In the genomic region with DNA sequence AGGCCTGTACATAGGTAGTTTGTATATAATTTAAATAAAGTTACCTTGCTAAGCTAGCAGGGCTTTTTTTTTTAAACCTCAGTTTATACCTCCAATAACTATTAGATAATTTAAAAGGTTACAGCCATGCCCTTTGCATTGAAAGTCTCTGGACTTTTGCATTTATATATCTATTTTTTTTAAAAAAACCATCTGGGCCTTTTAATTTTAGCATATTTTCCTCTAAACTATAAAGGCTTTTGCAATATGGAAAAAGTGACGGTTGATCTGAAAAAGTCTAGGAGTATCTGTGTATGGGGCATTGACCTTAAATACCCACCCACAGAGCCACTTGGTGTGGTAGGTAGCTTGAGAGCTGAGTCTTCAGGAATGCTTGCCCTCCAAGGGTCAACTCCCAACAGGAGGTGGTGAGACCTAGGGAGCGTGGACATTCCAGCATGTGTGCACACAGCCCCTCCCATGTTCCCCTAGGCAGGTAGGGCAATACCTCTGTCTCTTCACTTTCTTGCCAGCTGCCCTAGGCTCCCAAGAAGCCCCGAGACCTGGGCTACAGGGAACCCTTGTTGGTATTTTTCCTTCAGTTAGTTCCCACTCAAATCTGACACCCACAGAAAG, we compare ENCODE assay signal across 23 mouse cellular contexts. TPM values are rescaled to one million over a fixed set of nuclear protein-coding genes. Genes with fewer than 3 reads are reported as not detected.
DNase-seq lines count a peak whose midpoint lies in the region; ATAC-seq and TF ChIP-seq lines count a peak whose summit lies in the region.
"Had no signal": no experiment of that assay in that cellular context is flagged by ENCODE, and none has a peak within 500 bp of the region (broad histone marks: within the 10 kb centered on the region; RNA-seq: fewer than 3 reads in every experiment).

No protein-coding gene starts in this region.

- H3K9me3 ChIP-seq in CH12.LX (replicated peaks; ENCODE audit: low read length), result no peaks in the 10 kb centered on the region
- no peaks in the 10 kb centered on the region for H3K9me3 ChIP-seq in forebrain, postnatal 0 days (ENCODE audit: low read length)
- H3K9me3 ChIP-seq: embryonic facial prominence, embryonic 12.5 days; forebrain, embryonic 10.5 days; forebrain, embryonic 12.5 days had no signal

- no peak for ATAC-seq in forebrain, postnatal 0 days
- ATAC-seq: forebrain, embryonic 14.5 days; forebrain, embryonic 16.5 days had no signal

- dilution Hi-C loops in CH12.LX (cut with MboI; ENCODE audit: extremely low pct_ligation_motif_present, extremely low pct_unique_long_range_greater_than_20kb, low sequenced_read_pairs), result no loop called here

- H3K27me3 ChIP-seq in CH12.LX (replicated peaks), result peaks cover 7% of the 10 kb centered on the region
- no peaks in the 10 kb centered on the region for H3K27me3 ChIP-seq in forebrain, postnatal 0 days (ENCODE audit: insufficient read depth, low read length)

- no peak overlapping the region for H3K27ac ChIP-seq in CH12.LX (ENCODE audit: insufficient read depth, low read depth)
- H3K27ac ChIP-seq in forebrain, postnatal 0 days (ENCODE audit: low read depth, low read length), result no peak overlapping the region
- H3K27ac ChIP-seq: embryonic facial prominence, embryonic 12.5 days; forebrain, embryonic 10.5 days; forebrain, embryonic 12.5 days had no signal

- in situ Hi-C loops in CH12.LX (cut with MboI; ENCODE audit: low pct_ligation_motif_present, low pct_unique_long_range_greater_than_20kb, low sequenced_read_pairs), result no loop called here

- no peaks in the 10 kb centered on the region for H3K79me2 ChIP-seq in CH12.LX (replicated peaks; ENCODE audit: control insufficient read depth, extremely low read depth, insufficient read depth, poor library complexity, severe bottlenecking)

- H3K9ac ChIP-seq in CH12.LX (ENCODE audit: insufficient read depth, low read depth), result no peak overlapping the region
- H3K9ac ChIP-seq in forebrain, postnatal 0 days, result no peak overlapping the region
- H3K9ac ChIP-seq: embryonic facial prominence, embryonic 12.5 days; forebrain, embryonic 12.5 days had no signal

- H3K4me2 ChIP-seq in CH12.LX (ENCODE audit: insufficient read depth, low read depth, poor library complexity, severe bottlenecking), result no peak overlapping the region
- no peak overlapping the region for H3K4me2 ChIP-seq in forebrain, postnatal 0 days (ENCODE audit: low read depth)
- H3K4me2 ChIP-seq: embryonic facial prominence, embryonic 12.5 days; forebrain, embryonic 12.5 days had no signal

- no peak for TF ChIP-seq EP300 in CH12.LX (IDR thresholded peaks at IDR 0.05; ENCODE audit: low read length)

- H3K4me3 ChIP-seq in CH12.LX (replicated peaks in 1 of 3; ENCODE audit: low read depth in 2 of 3, low read length in 2 of 3, poor library complexity in 1 of 3), result no peak overlapping the region
- H3K4me3 ChIP-seq in forebrain, postnatal 0 days (ENCODE audit: low read depth, low read length), result no peak overlapping the region
- H3K4me3 ChIP-seq: embryonic facial prominence, embryonic 12.5 days; erythroblast, embryonic 14.5 days; forebrain, embryonic 10.5 days; forebrain, embryonic 12.5 days had no signal

- DNase-seq in embryo, embryonic 10.5 days (ENCODE audit: low spot score), result peak; percentile 17
- DNase-seq in embryo, embryonic 9.5 days (ENCODE audit: extremely low spot score), result no peak
- DNase-seq in CH12.LX (ENCODE audit: extremely low read depth) (no peak), ES-CJ7 (ENCODE audit: low read depth, low spot score) (peak; percentile 23), ZHBTc4 (ENCODE audit: low read depth, low spot score) (peak; percentile 36)
- no peak for DNase-seq in kidney, postnatal 36 days
- DNase-seq in forebrain, postnatal 0 days, result no peak
- no peak for DNase-seq in kidney, postnatal 10 days
- DNase-seq: adrenal gland, postnatal 10 days; adrenal gland, postnatal 25 days; B cell, adult 2 months; cerebellum, adult 11 months; cerebellum, adult 18-20 months; cerebellum, adult 8-10 months; cerebellum, adult 9-11 months; cerebellum, postnatal 14 days; cerebellum, postnatal 36 days had no signal

- no peak for TF ChIP-seq CTCF in CH12.LX (conservative IDR thresholded peaks at IDR 0.05 in 1 of 2, IDR thresholded peaks at IDR 0.05 in 1 of 2; ENCODE audit: low read depth in 2 of 2, low read length in 2 of 2)
- TF ChIP-seq CTCF in forebrain, postnatal 0 days (IDR thresholded peaks at IDR 0.05; ENCODE audit: low read depth), result no peak

- no peak for TF ChIP-seq POLR2A in CH12.LX (IDR thresholded peaks at IDR 0.05; ENCODE audit: low read depth, low read length)

- no peak for TF ChIP-seq RAD21 in CH12.LX (IDR thresholded peaks at IDR 0.05; ENCODE audit: low read depth, low read length)

- WGBS in forebrain, postnatal 0 days, result 70% methylated on average over 3 of the region's 3 CpGs

- H3K36me3 ChIP-seq in CH12.LX (replicated peaks in 1 of 2; ENCODE audit: control insufficient read depth in 1 of 2, insufficient read depth in 1 of 2, low read length in 1 of 2), result no peaks in the 10 kb centered on the region
- no peaks in the 10 kb centered on the region for H3K36me3 ChIP-seq in forebrain, postnatal 0 days (ENCODE audit: insufficient read depth)
- H3K36me3 ChIP-seq: embryonic facial prominence, embryonic 12.5 days; forebrain, embryonic 10.5 days; forebrain, embryonic 12.5 days had no signal

- H3K4me1 ChIP-seq in CH12.LX (ENCODE audit: control insufficient read depth in 1 of 2, insufficient read depth in 2 of 2), result peaks cover 5 to 19% of the 10 kb centered on the region in 2 experiments
- H3K4me1 ChIP-seq in forebrain, postnatal 0 days (ENCODE audit: insufficient read depth), result peaks cover 7% of the 10 kb centered on the region; the same call in 1 of the 2 replicates
- H3K4me1 ChIP-seq: embryonic facial prominence, embryonic 12.5 days had no signal

TF ChIP-seq in CH12.LX, 34 proteins besides CTCF, POLR2A, EP300 and RAD21:
- TF ChIP-seq ZNF384 (IDR thresholded peaks at IDR 0.05; ENCODE audit: low read depth, low read length), result peak; percentile 67
- peak; percentile 64 for TF ChIP-seq JUN (IDR thresholded peaks at IDR 0.05; ENCODE audit: insufficient read depth, low read depth, low read length)
- no peak for TF ChIP-seq TBP (conservative IDR thresholded peaks at IDR 0.05; ENCODE audit: low read depth, low read length)
- TF ChIP-seq IRF4 (IDR thresholded peaks at IDR 0.05; ENCODE audit: low read depth, low read length), result no peak
- no peak for TF ChIP-seq E2F4 (IDR thresholded peaks at IDR 0.05; ENCODE audit: insufficient replicate concordance, low read depth, low read length)

RNA-seq across cellular contexts. Expression of gene Ccdc32, which starts 30.1 kb away (rescaled TPM):
- total RNA-seq in CH12.LX (2012; rRNA removed) (11.7 and 13.9 TPM in 2 replicates), CH12.LX (2014; rRNA removed) (17.6 and 18.3 TPM in 2 replicates)
- 11.5 and 11.8 TPM in 2 replicates for polyA plus RNA-seq in CH12.LX (2012; ENCODE audit: insufficient read length, low read depth)
- 51.4 and 52.3 TPM in 2 replicates for total RNA-seq in forebrain, postnatal 0 days (2014; rRNA removed)
- 56.3 and 64.3 TPM in 2 replicates for polyA plus RNA-seq in forebrain, postnatal 0 days (2015; fragmentation: Nextera tagmentation; extraction: Ambion mirVana)

RNA-seq across cellular contexts. Expression of gene Rpusd2, which starts 35.5 kb away (rescaled TPM):
- total RNA-seq in CH12.LX (2012; rRNA removed), result 14.7 and 14.8 TPM in 2 replicates
- total RNA-seq in CH12.LX (2014; rRNA removed), result 9.3 and 10.7 TPM in 2 replicates
- polyA plus RNA-seq in CH12.LX (2012; ENCODE audit: insufficient read length, low read depth), result 12.3 and 13.7 TPM in 2 replicates
- total RNA-seq in forebrain, postnatal 0 days (2014; rRNA removed), result 9.4 and 10.3 TPM in 2 replicates
- polyA plus RNA-seq in forebrain, postnatal 0 days (2015; fragmentation: Nextera tagmentation; extraction: Ambion mirVana), result 3.6 TPM in 2 replicates

RNA-seq across cellular contexts. Expression of gene Knl1, which starts 47.8 kb away (rescaled TPM):
- total RNA-seq in CH12.LX (2012; rRNA removed), result 19.9 and 23.3 TPM in 2 replicates
- total RNA-seq in CH12.LX (2014; rRNA removed), result 23.8 and 29.6 TPM in 2 replicates
- polyA plus RNA-seq in CH12.LX (2012; ENCODE audit: insufficient read length, low read depth), result 13.7 and 16.2 TPM in 2 replicates
- total RNA-seq in forebrain, postnatal 0 days (2014; rRNA removed), result 4.6 and 5.0 TPM in 2 replicates
- 3.8 and 5.2 TPM in 2 replicates for polyA plus RNA-seq in forebrain, postnatal 0 days (2015; fragmentation: Nextera tagmentation; extraction: Ambion mirVana)

Comparison
In these comparisons a context has a peak if more than half of its experiments do, and no peak if none do; other contexts are left out.
1. DNase-seq: peak in embryo, embryonic 10.5 days (single experiment), ES-CJ7 (single experiment) and ZHBTc4 (single experiment); none in embryo, embryonic 9.5 days (single experiment), CH12.LX (single experiment), kidney, postnatal 36 days (0 of 2), forebrain, postnatal 0 days (single experiment) and kidney, postnatal 10 days (single experiment).